Mouse (Mus musculus) lung, adult 2 months (tissue): ENCODE measurements at regions not wholly inside any gene's neighbourhood (a gene's known extent, or its start where the extent isn't known, plus 50 kb on each side); places are given as distances from the start of the nearest gene placed in this dataset.

Experiments
- CTCF ChIP-seq: fragments of 200-500 bp; IDR thresholded peaks from 2 replicates; pipeline ENCODE4 v1.5.1; 2011; ENCODE audit warnings: mild to moderate bottlenecking, low read length, control low read depth; ENCODE audit not compliant: insufficient read depth
- POLR2A ChIP-seq: fragments of 200-500 bp; IDR thresholded peaks from 2 replicates; pipeline ENCODE4 v1.6.1; 2011; ENCODE audit warnings: low read depth, mild to moderate bottlenecking, control low read depth, low read length, borderline replicate concordance; ENCODE audit errors: extremely low read depth

DNA sequence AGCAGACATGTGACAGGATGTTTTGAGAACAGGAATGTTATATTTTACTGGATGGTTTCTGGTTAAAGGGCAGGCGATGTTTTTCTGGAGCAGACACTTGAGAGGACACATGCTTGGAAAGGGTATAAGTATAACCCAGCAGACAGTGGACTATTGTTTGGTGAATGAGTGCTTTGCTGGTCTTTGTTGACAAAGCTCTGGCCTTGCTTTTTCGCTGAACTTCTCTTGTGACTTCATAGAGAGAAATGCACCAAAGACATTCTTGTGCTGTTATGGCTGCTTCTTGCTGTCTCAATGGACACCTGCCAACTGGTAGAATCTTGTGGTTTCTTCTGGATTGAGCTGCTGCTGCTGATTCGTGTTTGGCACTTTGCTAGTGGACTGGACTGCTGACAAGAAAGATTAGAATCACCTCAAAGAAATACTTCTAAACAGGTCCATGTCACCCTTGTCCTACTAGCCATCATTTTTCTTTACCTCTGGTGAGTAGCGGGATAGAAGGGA is 612.1 kb downstream of the Cypt12 start:
- TF ChIP-seq CTCF (no peak), POLR2A (no peak)
